Mouse (Mus musculus) right cerebral cortex, postnatal 14 days (tissue): ENCODE data around the gene Tnxb.

Experiments
- DNase-seq: peaks from one replicate; pipeline ENCODE4 v3.0.0; 2022

Gene Tnxb

DNA sequence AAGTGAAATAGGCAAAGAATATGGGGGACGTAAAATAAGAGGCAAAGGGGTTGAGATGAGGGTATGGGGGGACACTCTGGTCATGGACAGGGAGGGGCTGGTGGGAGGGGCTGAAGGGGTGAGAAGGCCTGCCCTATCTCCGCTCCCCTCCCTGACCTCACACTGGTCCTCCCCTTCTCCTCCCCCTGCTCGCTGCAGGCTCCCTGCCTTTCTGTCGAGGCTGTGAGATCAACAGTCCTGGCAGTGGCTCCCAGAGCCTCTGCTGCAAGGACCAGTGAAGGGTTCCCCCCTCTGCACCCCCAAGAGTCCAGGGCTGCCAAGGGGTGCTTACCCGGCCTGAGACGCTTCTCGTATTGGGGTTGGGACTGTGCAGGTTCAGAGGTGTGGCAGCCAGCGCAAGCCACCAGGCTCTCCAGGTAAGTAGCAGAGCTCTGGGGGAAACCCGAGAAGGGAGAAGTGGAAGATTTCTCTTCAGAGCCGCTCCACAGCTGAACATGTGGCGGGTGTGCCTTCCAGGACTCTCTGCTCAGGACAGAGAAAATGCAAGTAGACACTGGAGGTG, 10.0 kb upstream of the Tnxb start:
- DNase-seq: no peak

GRCm38 (mm10) chr17:34661121-34661591, 9.2 kb upstream of the Tnxb start:
- no peak for DNase-seq

- no peak for DNase-seq
Observed at GRCm38 (mm10) chr17:34662468-34662867, 7.9 kb upstream of the Tnxb start.

DNA sequence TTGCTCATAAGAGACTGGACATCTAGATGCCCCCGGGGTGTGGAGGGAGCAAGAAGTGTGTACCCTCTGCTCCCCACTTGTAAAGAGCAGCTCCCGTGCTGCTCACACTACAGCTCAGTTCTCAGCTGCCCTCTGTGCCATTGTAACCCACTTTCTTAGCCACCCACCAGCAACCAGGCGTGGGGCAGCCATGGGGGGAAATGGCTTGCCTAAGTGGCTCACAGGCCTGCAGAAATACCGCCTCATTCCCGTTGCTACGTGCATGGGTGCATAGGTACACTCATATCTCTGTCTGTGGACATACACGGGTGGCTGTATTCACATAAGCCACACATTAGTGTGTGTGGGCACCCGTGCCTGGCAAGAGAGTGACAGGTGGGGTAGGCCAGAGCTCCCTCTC, 7.4 kb upstream of the Tnxb start:
- DNase-seq: no peak

DNA sequence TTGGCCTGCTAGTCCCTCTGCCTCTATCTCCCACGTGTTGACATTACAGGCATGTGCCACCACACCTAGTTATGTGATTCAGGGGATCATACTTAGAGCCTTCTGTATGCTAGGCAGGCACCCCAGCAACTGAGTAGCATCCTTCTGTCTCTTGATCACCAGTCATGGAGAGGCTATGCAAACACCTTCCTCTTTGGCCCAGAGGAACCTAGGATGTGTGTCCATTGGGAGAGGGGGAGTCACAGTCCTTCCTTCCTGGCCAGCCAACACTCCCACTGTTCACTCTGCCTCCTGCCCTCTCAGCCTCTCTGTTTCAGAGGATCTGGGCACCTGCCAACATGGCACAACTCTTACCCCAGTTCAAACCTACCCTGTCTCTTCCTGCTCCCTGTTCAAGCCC, 6.8 kb upstream of the Tnxb start:
- DNase-seq: no peak

- DNase-seq: no peak
Observed at GRCm38 (mm10) chr17:34664472-34664871, 5.9 kb upstream of the Tnxb start.

- no peak for DNase-seq
Observed at GRCm38 (mm10) chr17:34671151-34672066, 1.1 kb downstream of the Tnxb start.

DNA sequence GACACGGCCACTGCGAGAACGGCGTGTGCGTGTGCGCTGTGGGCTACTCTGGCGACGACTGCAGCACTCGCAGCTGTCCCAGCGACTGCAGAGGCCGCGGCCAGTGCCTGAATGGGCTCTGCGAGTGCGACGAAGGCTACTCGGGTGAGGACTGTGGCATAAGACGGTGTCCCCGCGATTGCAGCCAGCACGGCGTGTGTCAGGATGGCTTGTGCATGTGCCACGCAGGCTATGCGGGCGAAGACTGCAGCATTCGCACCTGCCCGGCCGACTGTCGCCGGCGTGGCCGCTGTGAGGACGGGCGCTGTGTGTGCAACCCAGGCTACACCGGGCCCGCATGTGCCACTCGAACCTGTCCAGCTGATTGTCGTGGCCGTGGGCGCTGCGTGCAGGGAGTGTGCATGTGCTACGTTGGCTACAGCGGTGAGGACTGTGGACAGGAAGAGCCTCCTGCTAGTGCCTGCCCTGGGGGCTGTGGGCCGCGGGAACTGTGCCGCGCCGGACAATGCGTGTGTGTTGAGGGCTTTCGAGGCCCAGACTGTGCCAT, 2.0 kb downstream of the Tnxb start:
- DNase-seq: no peak

- no peak for DNase-seq
Observed at GRCm38 (mm10) chr17:34673139-34673538, 2.8 kb downstream of the Tnxb start.

DNA sequence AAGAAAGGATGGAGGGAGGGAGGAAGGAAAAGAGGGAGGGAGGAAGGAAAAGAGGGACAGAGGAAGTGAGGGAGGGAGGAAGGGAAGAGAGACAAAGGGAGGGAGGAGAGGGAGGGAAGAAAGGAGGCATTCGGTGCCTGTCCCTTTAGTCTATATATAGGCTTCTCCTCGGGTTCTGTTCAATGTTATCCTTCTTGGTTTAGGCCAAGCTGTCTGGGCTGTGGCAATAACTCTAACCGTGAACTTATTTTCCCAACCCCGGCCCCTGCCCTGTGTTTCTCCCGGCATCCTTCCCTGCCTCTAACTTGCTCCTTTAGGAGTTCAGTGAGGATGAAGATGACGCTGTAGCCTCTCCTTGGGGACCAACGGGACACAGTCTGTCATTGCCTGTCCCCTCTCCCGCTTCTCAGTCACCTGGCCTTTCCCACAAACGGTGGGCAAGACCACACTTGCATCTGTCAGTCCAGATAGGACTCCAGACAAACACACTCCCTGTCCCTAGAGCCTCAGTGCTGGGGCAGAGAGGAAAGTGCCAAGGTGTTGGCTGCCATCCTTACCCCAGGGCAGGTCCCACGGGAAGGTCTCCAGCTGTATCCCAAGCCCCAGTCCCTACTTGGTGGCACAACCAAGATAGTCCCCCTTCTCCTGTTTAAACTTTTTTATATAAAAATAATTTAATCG, 4.3 kb downstream of the Tnxb start:
- no peak for DNase-seq

DNA sequence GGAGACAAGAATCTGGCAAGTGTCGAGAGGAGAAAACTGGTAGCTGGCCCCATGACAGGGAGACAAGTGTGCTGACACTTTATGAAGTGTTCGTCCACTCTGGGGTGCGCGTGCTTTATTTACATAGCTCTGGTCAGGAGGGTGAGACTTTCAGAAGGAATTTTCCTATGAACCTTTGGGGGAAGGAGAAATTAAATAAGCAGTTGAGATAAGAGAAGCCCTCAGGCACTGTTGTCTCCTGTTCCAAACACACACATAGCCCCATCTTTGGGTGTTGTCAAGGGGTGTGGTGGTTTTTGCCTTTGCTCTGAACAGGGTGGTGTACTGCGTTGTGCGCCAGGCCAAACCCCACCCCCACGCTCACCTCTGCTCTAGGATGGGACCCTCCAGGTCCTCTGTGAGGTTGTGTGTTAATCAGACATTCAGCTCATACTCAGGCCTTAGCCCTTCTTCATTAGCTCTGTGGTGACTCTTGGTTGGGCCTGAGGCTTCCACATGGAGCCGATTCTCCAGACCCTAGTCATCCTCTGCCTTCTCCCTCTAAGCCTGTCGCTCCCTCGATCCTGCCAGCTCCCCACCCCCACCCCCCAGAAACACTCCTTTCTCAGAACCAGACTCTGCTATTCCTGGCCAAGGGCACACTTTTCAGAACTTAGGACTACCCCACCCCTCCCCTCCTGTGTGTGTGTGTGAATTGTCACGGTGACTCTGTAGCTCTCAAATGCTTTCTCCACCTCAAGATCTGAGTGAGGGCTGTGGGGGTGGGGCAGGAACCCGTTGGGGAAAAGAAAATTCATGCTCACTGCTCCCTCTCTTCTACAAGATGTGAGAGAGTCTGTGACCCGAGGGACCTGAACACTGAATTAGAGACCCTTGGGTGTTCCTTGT, 5.1 kb downstream of the Tnxb start:
- DNase-seq: no peak

DNA sequence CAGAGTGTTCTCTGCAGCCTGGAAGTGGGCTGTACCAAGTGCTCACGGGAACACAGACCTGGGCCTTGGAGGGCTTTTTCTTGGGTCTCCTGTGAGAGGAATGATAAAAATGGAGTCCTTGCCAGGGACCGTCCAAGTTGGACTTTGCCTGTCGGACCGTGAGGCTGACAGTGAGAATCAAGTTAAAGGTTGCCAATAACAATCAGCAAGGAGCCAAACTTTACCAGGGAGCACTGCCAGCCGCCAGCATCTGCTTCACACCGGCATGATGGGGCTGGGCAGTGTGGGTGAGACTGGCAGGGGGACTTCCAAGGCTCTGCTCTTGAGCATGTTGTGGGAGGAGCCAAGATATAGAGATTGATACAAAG, 5.7 kb downstream of the Tnxb start:
- no peak for DNase-seq

- DNase-seq: no peak
Observed at GRCm38 (mm10) chr17:34676671-34677070, 6.3 kb downstream of the Tnxb start.

DNA sequence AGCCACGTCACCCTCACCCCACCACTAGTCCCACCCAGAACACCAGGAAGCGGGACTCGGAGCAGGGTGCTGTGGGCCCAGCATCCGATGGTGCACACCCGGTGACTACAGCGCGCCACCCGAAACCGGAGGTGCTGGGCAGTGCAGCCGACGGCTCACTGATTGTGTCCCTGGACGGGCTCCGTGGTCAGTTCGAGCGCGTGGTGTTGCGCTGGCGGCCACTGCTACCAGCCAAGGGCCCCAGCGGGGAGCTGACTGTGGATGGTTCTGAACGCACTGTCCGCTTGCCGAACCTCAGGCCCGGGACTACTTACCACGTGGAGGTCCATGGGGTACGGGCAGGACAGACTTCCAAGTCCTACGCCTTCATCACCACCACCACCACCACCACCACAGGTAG, 9.9 kb downstream of the Tnxb start:
- no peak for DNase-seq

- no peak for DNase-seq
Observed at GRCm38 (mm10) chr17:34680621-34681020, 10.3 kb downstream of the Tnxb start.

GRCm38 (mm10) chr17:34681132-34681571, 10.8 kb downstream of the Tnxb start:
- no peak for DNase-seq

- no peak for DNase-seq
Observed at GRCm38 (mm10) chr17:34681881-34682536, 11.7 kb downstream of the Tnxb start.

GRCm38 (mm10) chr17:34683179-34683578, 12.8 kb downstream of the Tnxb start:
- DNase-seq: no peak

DNA sequence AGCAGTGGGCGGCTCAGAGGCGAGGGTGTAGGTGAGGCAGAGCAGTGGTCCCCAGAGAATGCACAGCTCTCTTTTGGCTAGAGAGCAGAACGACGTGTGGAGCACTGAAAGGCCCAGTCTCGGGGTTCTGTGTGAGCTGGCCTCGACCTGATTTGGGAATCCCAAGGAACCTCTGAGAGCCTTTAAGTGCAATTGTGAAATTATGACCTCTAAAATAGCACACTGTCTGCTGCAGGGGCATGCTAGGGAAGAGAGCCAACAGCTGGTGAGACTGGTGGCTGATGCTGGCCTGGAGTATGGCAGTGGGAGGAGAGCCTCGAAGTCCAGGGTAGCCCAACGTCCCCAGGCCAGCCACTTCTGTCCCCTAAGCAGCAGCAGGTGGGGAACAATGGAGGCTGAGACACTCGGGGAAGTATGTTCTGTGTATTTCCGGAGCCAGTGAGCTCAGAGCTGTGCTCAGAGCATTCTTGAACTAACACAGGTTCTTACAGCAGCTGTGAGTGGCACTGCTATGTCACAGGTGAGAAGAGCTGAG, 13.4 kb downstream of the Tnxb start:
- DNase-seq: no peak

GRCm38 (mm10) chr17:34684253-34684893, 14.0 kb downstream of the Tnxb start:
- no peak for DNase-seq
